Mouse (Mus musculus) bone marrow, adult 2 months (tissue): Measurements from ENCODE around the gene Bmp7. TPM values are rescaled to one million over a fixed set of nuclear protein-coding genes. Genes with fewer than 3 reads are reported as not detected.

Experiments
- H3K27ac ChIP-seq: fragments of 200-500 bp; 2 replicates; pipeline ENCODE4 v1.5.1; 2012; ENCODE audit warnings: low read depth, mild to moderate bottlenecking, control low read depth, inconsistent platforms, low read length; ENCODE audit not compliant: control insufficient read depth, poor library complexity, insufficient read depth
- H3K4me1 ChIP-seq: fragments of 200-500 bp; 2 replicates; pipeline ENCODE4 v1.6.1; 2011; ENCODE audit warnings: low read length; ENCODE audit not compliant: control insufficient read depth, insufficient read depth
- H3K4me3 ChIP-seq: fragments of 200-500 bp; replicated peaks from 2 replicates; pipeline ENCODE3; 2011; ENCODE audit warnings: mild to moderate bottlenecking, low read depth, low read length, control low read depth; ENCODE audit not compliant: control insufficient read depth
- CTCF ChIP-seq: fragments of 200-500 bp; IDR thresholded peaks from 2 replicates; pipeline ENCODE4 v1.5.1; 2011; ENCODE audit warnings: low read length, control low read depth; ENCODE audit not compliant: control insufficient read depth, insufficient read depth
- POLR2A ChIP-seq: fragments of 200-500 bp; IDR thresholded peaks from 2 replicates; pipeline ENCODE4 v1.6.1; 2011; ENCODE audit warnings: low read depth, mild to moderate bottlenecking, control low read depth, low read length, borderline replicate concordance; ENCODE audit not compliant: control insufficient read depth
- WGBS: fragments of 180-500 bp; shearing (Covaris S2); methylation state at CpG from one replicate; pipeline ENCODE4 v1.1.7; 2018; 5-methylcytosine and 5-hydroxymethylcytosine counted together
- polyA plus RNA-seq: library from polyadenylated mRNA; stranded (reverse); fragments of >200 nt; gene quantifications from 2 replicates; pipeline ENCODE4 v1.2.4, GENCODE M21; 2011; ENCODE audit warnings: low replicate concordance; ENCODE audit not compliant: missing spikeins, insufficient read depth, insufficient read length

Gene Bmp7
- polyA plus RNA-seq, 1 experiment: 0.55 TPM

GRCm38 (mm10) chr2:172845536-172846310 is 94.4 kb downstream of the Bmp7 start:
- Histone ChIP-seq H3K27ac (no peak overlapping the region), H3K4me3 (no peak overlapping the region), H3K4me1 (no peaks in the 10 kb centered on the region; the same call in 1 of the 2 replicates)
- 82% methylated on average over 31 of the region's 31 CpGs for WGBS
- TF ChIP-seq CTCF: no peak
- no peak for TF ChIP-seq POLR2A

- no peak for TF ChIP-seq CTCF
- TF ChIP-seq POLR2A: no peak
- WGBS: 87% methylated on average over 9 of the region's 9 CpGs
- H3K4me3 ChIP-seq: no peak overlapping the region
- H3K4me1 ChIP-seq: no peaks in the 10 kb centered on the region; the same call in 1 of the 2 replicates
- H3K27ac ChIP-seq: no peak overlapping the region
Observed at GRCm38 (mm10) chr2:172843903-172844302, 96.2 kb downstream of the Bmp7 start.

- H3K4me3 ChIP-seq: no peak overlapping the region
- no peaks in the 10 kb centered on the region; the same call in 1 of the 2 replicates for H3K4me1 ChIP-seq
- no peak for TF ChIP-seq POLR2A
- WGBS: 85% methylated on average over 4 of the region's 4 CpGs
- no peak overlapping the region for H3K27ac ChIP-seq
Observed at GRCm38 (mm10) chr2:172842306-172842705, 97.8 kb downstream of the Bmp7 start.

- H3K4me3 ChIP-seq: no peak overlapping the region
- 72% methylated on average over 11 of the region's 11 CpGs for WGBS
Observed at GRCm38 (mm10) chr2:172840905-172841750, 99.0 kb downstream of the Bmp7 start.

GRCm38 (mm10) chr2:172839317-172839980 is 100.7 kb downstream of the Bmp7 start:
- H3K4me3 ChIP-seq: no peak overlapping the region
- 74% methylated on average over 10 of the region's 10 CpGs for WGBS
- TF ChIP-seq CTCF (no peak), POLR2A (no peak)

More at GRCm38 (mm10) chr2:172840905-172841750, 99.0 kb downstream of the Bmp7 start:
- no peak for TF ChIP-seq POLR2A
- TF ChIP-seq CTCF: no peak
- Histone ChIP-seq H3K4me1 (no peaks in the 10 kb centered on the region; the same call in 1 of the 2 replicates), H3K27ac (no peak overlapping the region)

GRCm38 (mm10) chr2:172836516-172836915 is 103.6 kb downstream of the Bmp7 start:
- H3K4me3 ChIP-seq: no peak overlapping the region
- no peak overlapping the region for H3K27ac ChIP-seq
- H3K4me1 ChIP-seq: no peaks in the 10 kb centered on the region
- TF ChIP-seq CTCF: no peak
- TF ChIP-seq POLR2A: no peak
- WGBS: 80% methylated on average over 6 of the region's 6 CpGs

More at GRCm38 (mm10) chr2:172839317-172839980, 100.7 kb downstream of the Bmp7 start:
- Histone ChIP-seq H3K27ac (no peak overlapping the region), H3K4me1 (no peaks in the 10 kb centered on the region)

- H3K27ac ChIP-seq: no peak overlapping the region
- no peak overlapping the region for H3K4me3 ChIP-seq
- TF ChIP-seq POLR2A: no peak
- TF ChIP-seq CTCF: no peak
- 60% methylated on average over 2 of the region's 2 CpGs for WGBS
- no peaks in the 10 kb centered on the region for H3K4me1 ChIP-seq
Observed at GRCm38 (mm10) chr2:172833196-172833595, 106.9 kb downstream of the Bmp7 start.

GRCm38 (mm10) chr2:172831762-172832161 is 108.4 kb downstream of the Bmp7 start:
- TF ChIP-seq CTCF (peak; percentile 68; the same call in 1 of the 2 replicates), POLR2A (no peak)
- Histone ChIP-seq H3K4me3 (no peak overlapping the region), H3K27ac (no peak overlapping the region), H3K4me1 (no peaks in the 10 kb centered on the region)
- WGBS: 22% methylated on average over 5 of the region's 5 CpGs
